Mouse (Mus musculus) liver, postnatal 0 days (tissue): ENCODE results near the gene Zc3h6. TPM values are rescaled to one million over a fixed set of nuclear protein-coding genes. Genes with fewer than 3 reads are reported as not detected.

Experiments
- ATAC-seq: fragments of 200-750 bp; cut with Nextera tagmentation; 2 replicates; pipeline ENCODE4 v1.8.0; 2017; ENCODE audit warnings: mild to moderate bottlenecking, moderate library complexity
- DNase-seq: peaks from one replicate; pipeline ENCODE4 v3.0.0-alpha.2; 2016
- H3K27ac ChIP-seq: fragments of 300-500 bp; sonication (generic); 2 replicates; pipeline ENCODE4 v1.5.1; 2014; ENCODE audit warnings: antibody characterized with exemption, moderate library complexity, mild to moderate bottlenecking, low read depth
- H3K27me3 ChIP-seq: fragments of 300-500 bp; sonication (generic); 2 replicates; pipeline ENCODE4 v1.6.1; 2014; ENCODE audit warnings: low read length, control low read depth, mixed read lengths; ENCODE audit not compliant: insufficient read depth
- H3K36me3 ChIP-seq: fragments of 300-500 bp; sonication (generic); replicated peaks from 2 replicates; pipeline ENCODE4 v1.6.1; 2014; ENCODE audit warnings: mild to moderate bottlenecking, control low read depth, low read length, moderate library complexity, mixed read lengths; ENCODE audit not compliant: insufficient read depth
- H3K4me1 ChIP-seq: fragments of 300-500 bp; sonication (generic); 2 replicates; pipeline ENCODE4 v1.6.1; 2014; ENCODE audit warnings: antibody characterized with exemption, mild to moderate bottlenecking, control low read depth; ENCODE audit not compliant: insufficient read depth
- H3K4me2 ChIP-seq: fragments of 300-500 bp; sonication (generic); 2 replicates; pipeline ENCODE4 v1.6.1; 2014; ENCODE audit warnings: low read depth, mild to moderate bottlenecking, low read length, moderate library complexity, mixed read lengths
- H3K4me3 ChIP-seq: fragments of 300-500 bp; sonication (generic); 2 replicates; pipeline ENCODE4 v1.5.1; 2014; ENCODE audit warnings: low read depth, low read length
- H3K9ac ChIP-seq: fragments of 300-500 bp; sonication (generic); replicated peaks from 2 replicates; pipeline ENCODE4 v1.6.1; 2014; ENCODE audit warnings: mild to moderate bottlenecking, moderate library complexity
- H3K9me3 ChIP-seq: fragments of 300-500 bp; sonication (generic); 2 replicates; pipeline ENCODE4 v1.6.1; 2016; ENCODE audit warnings: mild to moderate bottlenecking, control low read depth, low read length, mixed read lengths
- CTCF ChIP-seq: sonication (generic); IDR thresholded peaks from 2 replicates; pipeline ENCODE4 v1.5.1; 2016; ENCODE audit warnings: antibody characterized with exemption, low read depth
- EP300 ChIP-seq: IDR thresholded peaks from 2 replicates; pipeline ENCODE4 v1.6.1; 2016; ENCODE audit warnings: antibody characterized with exemption, low read depth, mild to moderate bottlenecking
- WGBS: fragments of 180-500 bp; shearing (Covaris S2); extraction: QIAGEN DNeasy Blood & Tissue Kit; methylation state at CpG from one replicate; pipeline ENCODE4 v1.1.7; 2014; ENCODE audit not compliant: insufficient replicate concordance; 5-methylcytosine and 5-hydroxymethylcytosine counted together
- polyA plus RNA-seq: library from polyadenylated mRNA; unstranded; fragments of >200 nt; fragmentation: Nextera tagmentation; extraction: Ambion mirVana; gene quantifications from 2 replicates; pipeline ENCODE4 v1.2.1, GENCODE M21; 2015

Zc3h6 gene
- polyA plus RNA-seq, 1 experiment from 2014 or later, result 0.97 TPM

GRCm38 (mm10) chr2:128943538-128944528 is 23.4 kb upstream of the Zc3h6 start, which contains the start of gene Zc3h8:
Zc3h8 (minus strand) TSS chr2:128944077.
- Histone ChIP-seq H3K4me3 (peak within 1 kb of the TSS; percentile 79), H3K9me3 (no peaks in the 10 kb centered on the region), H3K27me3 (no peaks in the 10 kb centered on the region), H3K4me2 (peak within 1 kb of the TSS; percentile 86), H3K36me3 (peaks cover 5% of the 10 kb centered on the region; the same call in 1 of the 2 replicates), H3K9ac (peak within 1 kb of the TSS; percentile 70), H3K27ac (peak within 1 kb of the TSS; percentile 85), H3K4me1 (peaks cover 3% of the 10 kb centered on the region; the same call in 1 of the 2 replicates)
- ATAC-seq (peak; percentile 97), DNase-seq (peak; percentile 98)
- TF ChIP-seq EP300 (no peak), CTCF (no peak)
- 2% methylated on average over 64 of the region's 65 CpGs for WGBS

DNA sequence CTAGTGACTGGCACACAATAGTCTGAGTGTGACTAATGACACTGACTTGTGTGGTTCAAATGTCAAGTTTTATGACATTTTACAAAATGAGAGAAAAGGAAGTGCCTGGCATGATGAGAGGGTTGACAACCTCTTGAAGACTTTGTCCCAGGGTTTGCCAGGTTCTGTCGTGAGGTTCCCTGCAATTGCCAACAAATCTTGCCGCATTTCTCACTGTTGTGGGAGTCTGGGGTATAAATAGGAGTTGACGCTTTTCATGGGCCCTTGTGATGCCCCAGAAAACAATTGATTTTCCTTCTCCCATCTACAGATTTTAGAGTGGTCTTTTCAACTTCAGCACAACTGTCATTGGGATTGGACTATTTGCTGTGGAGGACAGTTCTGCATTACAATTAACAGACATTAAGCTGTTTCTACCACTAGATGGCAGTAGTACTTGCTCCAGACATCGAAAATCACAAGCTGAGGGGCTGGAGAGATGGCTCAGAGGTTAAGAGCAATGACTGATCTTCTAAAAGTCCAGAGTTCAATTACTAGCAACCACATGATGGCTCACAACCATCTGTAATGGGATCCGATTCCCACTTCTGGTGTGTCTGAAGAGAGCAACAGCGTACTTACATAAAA is 19.1 kb upstream of the Zc3h6 start:
- DNase-seq, result no peak
- no peak for ATAC-seq
- 34% methylated on average over 6 of the region's 6 CpGs for WGBS

GRCm38 (mm10) chr2:128954186-128954585 is 13.0 kb upstream of the Zc3h6 start:
- H3K36me3 ChIP-seq, result no peaks in the 10 kb centered on the region
- H3K27me3 ChIP-seq, result no peaks in the 10 kb centered on the region
- no peak overlapping the region for H3K4me2 ChIP-seq
- H3K9ac ChIP-seq, result no peak overlapping the region
- TF ChIP-seq EP300 (no peak), CTCF (no peak)
- H3K27ac ChIP-seq, result no peak overlapping the region
- H3K4me1 ChIP-seq, result no peaks in the 10 kb centered on the region
- H3K9me3 ChIP-seq, result no peaks in the 10 kb centered on the region
- no peak overlapping the region for H3K4me3 ChIP-seq
- DNase-seq (no peak), ATAC-seq (no peak)

More for the DNA sequence above, 19.1 kb upstream of the Zc3h6 start:
- no peak overlapping the region for H3K9ac ChIP-seq
- H3K27ac ChIP-seq, result no peak overlapping the region
- H3K4me1 ChIP-seq, result no peaks in the 10 kb centered on the region
- no peaks in the 10 kb centered on the region for H3K9me3 ChIP-seq
- TF ChIP-seq CTCF, result peak; percentile 91
- no peak for TF ChIP-seq EP300
- H3K4me2 ChIP-seq, result no peak overlapping the region
- H3K36me3 ChIP-seq, result no peaks in the 10 kb centered on the region
- H3K27me3 ChIP-seq, result no peaks in the 10 kb centered on the region
- no peak overlapping the region for H3K4me3 ChIP-seq

DNA sequence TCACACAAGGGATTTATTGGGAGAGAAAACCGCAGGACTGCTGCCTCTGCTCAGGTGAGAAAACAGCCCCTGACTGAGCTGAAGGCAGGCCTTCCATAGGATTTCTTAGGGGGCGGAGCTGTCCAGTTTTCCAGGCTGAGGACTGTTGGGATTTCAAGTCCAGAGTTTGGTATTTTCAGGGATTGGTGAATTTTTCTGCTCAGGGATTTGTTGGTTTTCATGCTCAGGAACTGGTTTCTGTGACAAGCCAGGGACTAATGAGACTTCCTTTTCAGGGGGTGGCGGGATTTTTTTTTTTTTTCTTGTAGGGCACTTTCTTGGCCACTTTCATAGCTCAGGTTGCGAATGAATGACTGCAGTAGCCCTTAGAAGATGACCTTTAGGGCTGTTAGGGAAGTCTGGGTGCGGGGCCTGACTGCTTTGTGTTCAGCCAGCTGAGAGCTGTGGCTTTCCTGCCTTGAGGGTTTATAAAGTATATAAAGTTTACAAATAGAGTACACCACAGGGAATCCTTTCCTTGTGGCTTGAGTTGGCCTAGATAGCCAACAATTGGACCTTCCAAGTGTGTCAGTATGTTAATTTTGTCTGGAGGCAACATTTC is 1.6 kb upstream of the Zc3h6 start:
- H3K36me3 ChIP-seq, result no peaks in the 10 kb centered on the region
- TF ChIP-seq EP300 (no peak), CTCF (no peak)
- no peak overlapping the region for H3K9ac ChIP-seq
- 0 out of 2 replicates have a peak overlapping the region, but pooled peaks have one; percentile 99 for H3K27ac ChIP-seq
- H3K4me2 ChIP-seq, result no peak overlapping the region
- DNase-seq (no peak), ATAC-seq (no peak)
- peaks cover 5% of the 10 kb centered on the region; the same call in 1 of the 2 replicates for H3K4me1 ChIP-seq
- no peaks in the 10 kb centered on the region for H3K27me3 ChIP-seq
- no peak overlapping the region for H3K4me3 ChIP-seq
- WGBS, result 67% methylated on average over 5 of the region's 5 CpGs
- no peaks in the 10 kb centered on the region for H3K9me3 ChIP-seq

DNA sequence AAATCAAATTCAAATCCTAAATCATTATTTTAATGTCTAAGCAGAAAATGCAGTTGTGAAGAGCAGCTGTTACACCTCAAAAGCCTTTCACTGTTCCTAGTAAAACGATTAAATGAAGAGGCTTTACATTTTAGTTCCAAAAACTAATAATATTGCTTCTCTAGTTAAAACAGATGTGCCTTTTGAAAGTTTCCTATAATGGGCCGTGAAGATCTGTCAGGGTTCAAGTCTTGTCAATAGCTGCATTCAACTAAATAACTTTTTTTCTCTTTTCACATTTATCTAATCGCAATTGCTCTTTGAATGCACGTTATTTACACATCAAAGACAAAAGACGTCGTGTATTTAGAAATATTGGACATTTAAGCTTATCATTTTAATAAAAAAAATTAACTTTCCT is 966 bp upstream of the Zc3h6 start:
- 0 out of 2 replicates have a peak overlapping the region, but pooled peaks have one; percentile 32 for H3K9ac ChIP-seq
- H3K27ac ChIP-seq, result peak overlapping the region; percentile 99
- H3K9me3 ChIP-seq, result no peaks in the 10 kb centered on the region
- H3K27me3 ChIP-seq, result no peaks in the 10 kb centered on the region
- WGBS, result 25% methylated on average over 6 of the region's 6 CpGs
- H3K4me3 ChIP-seq, result peak overlapping the region; percentile 86
- H3K36me3 ChIP-seq, result no peaks in the 10 kb centered on the region
- no peak for TF ChIP-seq CTCF
- no peak for TF ChIP-seq EP300
- ATAC-seq (no peak), DNase-seq (no peak)
- peak overlapping the region; percentile 72 for H3K4me2 ChIP-seq
- H3K4me1 ChIP-seq, result peaks cover 5% of the 10 kb centered on the region; the same call in 1 of the 2 replicates
